Mouse (Mus musculus) limb, embryonic 14.5 days (tissue): Measurements from ENCODE around the gene Fto. TPM values are rescaled to one million over a fixed set of nuclear protein-coding genes. Genes with fewer than 3 reads are reported as not detected.

Source experiments
- ATAC-seq: fragments of 200-750 bp; cut with Nextera tagmentation; 2 replicates; pipeline ENCODE4 v1.8.0; 2017; ENCODE audit warnings: low read depth, moderate number of reproducible peaks, moderate TSS enrichment; ENCODE audit not compliant: low FRiP score
- DNase-seq: peaks from one replicate; pipeline ENCODE4 v3.0.0-alpha.2; 2015; ENCODE audit warnings: low spot score
- H3K27ac ChIP-seq: fragments of 300-500 bp; sonication (generic); replicated peaks from 2 replicates; pipeline ENCODE4 v1.5.1; 2014; ENCODE audit warnings: low read depth, mild to moderate bottlenecking, low read length, moderate library complexity, mixed read lengths
- H3K27me3 ChIP-seq: fragments of 300-500 bp; sonication (generic); 2 replicates; pipeline ENCODE4 v1.6.1; 2014; ENCODE audit warnings: low read length, mixed read lengths; ENCODE audit not compliant: control insufficient read depth, insufficient read depth
- H3K36me3 ChIP-seq: fragments of 300-500 bp; sonication (generic); 2 replicates; pipeline ENCODE4 v1.6.1; 2014; ENCODE audit warnings: mild to moderate bottlenecking, low read length, moderate library complexity, mixed read lengths; ENCODE audit not compliant: control insufficient read depth, insufficient read depth
- H3K4me1 ChIP-seq: fragments of 300-500 bp; sonication (generic); 2 replicates; pipeline ENCODE4 v1.6.1; 2014; ENCODE audit warnings: antibody characterized with exemption, low read length, mixed read lengths; ENCODE audit not compliant: control insufficient read depth, insufficient read depth
- H3K4me2 ChIP-seq: fragments of 300-500 bp; sonication (generic); replicated peaks from 2 replicates; pipeline ENCODE4 v1.6.1; 2014; ENCODE audit warnings: low read depth, mild to moderate bottlenecking, low read length, moderate library complexity; ENCODE audit not compliant: severe bottlenecking
- H3K4me3 ChIP-seq: fragments of 300-500 bp; sonication (generic); replicated peaks from 2 replicates; pipeline ENCODE4 v1.5.1; 2014; ENCODE audit warnings: low read length
- H3K9ac ChIP-seq: fragments of 300-500 bp; sonication (generic); 2 replicates; pipeline ENCODE4 v1.6.1; 2014; ENCODE audit warnings: mild to moderate bottlenecking, low read depth, low read length, moderate library complexity; ENCODE audit not compliant: severe bottlenecking
- H3K9me3 ChIP-seq: fragments of 300-500 bp; sonication (generic); 2 replicates; pipeline ENCODE4 v1.6.1; 2016; ENCODE audit warnings: low read length; ENCODE audit not compliant: control insufficient read depth
- POLR2A ChIP-seq: fragments of 200-500 bp; IDR thresholded peaks from 2 replicates; pipeline ENCODE4 v1.8.0; 2012; ENCODE audit warnings: inconsistent platforms, mild to moderate bottlenecking, moderate library complexity, borderline replicate concordance; ENCODE audit not compliant: insufficient read depth, insufficient read length; ENCODE audit errors: extremely low read depth
- WGBS: fragments of 180-500 bp; shearing (Covaris S2); extraction: QIAGEN DNeasy Blood & Tissue Kit; methylation state at CpG from one replicate; pipeline ENCODE4 v1.1.7; 2014; 5-methylcytosine and 5-hydroxymethylcytosine counted together
- polyA plus RNA-seq, 2 experiments: library from polyadenylated mRNA; depleted of rRNA in 1 of 2; stranded (reverse) in 1 of 2; unstranded in 1 of 2; fragments of >200 nt; fragmentation: Nextera tagmentation in 1 of 2; extraction: Ambion mirVana in 1 of 2; gene quantifications; 2 replicates each; pipeline versions ENCODE4 v1.2.1 to v1.2.3; 2012 to 2014

Gene Fto
- polyA plus RNA-seq, 2 experiments, result 80.0 to 107 TPM

- H3K9ac ChIP-seq, result no peak overlapping the region
- H3K4me2 ChIP-seq, result no peak overlapping the region
- DNase-seq (no peak), ATAC-seq (no peak)
- TF ChIP-seq POLR2A, result no peak
- H3K4me3 ChIP-seq, result no peak overlapping the region
- no peak overlapping the region for H3K27ac ChIP-seq
- H3K4me1 ChIP-seq, result peaks cover 21% of the 10 kb centered on the region
- H3K27me3 ChIP-seq, result no peaks in the 10 kb centered on the region
- H3K36me3 ChIP-seq, result no peaks in the 10 kb centered on the region
- no peaks in the 10 kb centered on the region for H3K9me3 ChIP-seq
- 88% methylated on average over 10 of the region's 10 CpGs for WGBS
These were observed 50.0 kb downstream of the Fto start for GRCm38 (mm10) chr8:91363272-91363860.

GRCm38 (mm10) chr8:91364216-91364615 is 50.9 kb downstream of the Fto start:
- H3K9ac ChIP-seq, result no peak overlapping the region
- no peak overlapping the region for H3K4me3 ChIP-seq
- no peaks in the 10 kb centered on the region for H3K9me3 ChIP-seq
- H3K4me1 ChIP-seq, result peaks cover 19% of the 10 kb centered on the region
- no peak overlapping the region for H3K27ac ChIP-seq
- no peaks in the 10 kb centered on the region for H3K36me3 ChIP-seq
- H3K4me2 ChIP-seq, result no peak overlapping the region
- no peak for TF ChIP-seq POLR2A
- WGBS, result 82% methylated on average over 6 of the region's 6 CpGs
- H3K27me3 ChIP-seq, result no peaks in the 10 kb centered on the region
- no peak for ATAC-seq
- no peak for DNase-seq

- DNase-seq (no peak), ATAC-seq (no peak)
- H3K9ac ChIP-seq, result no peak overlapping the region
- no peak overlapping the region for H3K4me3 ChIP-seq
- no peak for TF ChIP-seq POLR2A
- H3K36me3 ChIP-seq, result no peaks in the 10 kb centered on the region
- no peak overlapping the region for H3K4me2 ChIP-seq
- no peak overlapping the region for H3K27ac ChIP-seq
- H3K4me1 ChIP-seq, result peaks cover 7% of the 10 kb centered on the region
- no peaks in the 10 kb centered on the region for H3K9me3 ChIP-seq
- H3K27me3 ChIP-seq, result no peaks in the 10 kb centered on the region
These were observed 52.5 kb downstream of the Fto start for GRCm38 (mm10) chr8:91365804-91366203.

- DNase-seq, result no peak
- H3K4me1 ChIP-seq, result peaks cover 13% of the 10 kb centered on the region
- no peak overlapping the region for H3K27ac ChIP-seq
- no peak for TF ChIP-seq POLR2A
- 0 out of 2 replicates have a peak, but pooled peaks have one; percentile 54 for ATAC-seq
- H3K4me3 ChIP-seq, result no peak overlapping the region
- no peaks in the 10 kb centered on the region; the same call in 1 of the 2 replicates for H3K27me3 ChIP-seq
- no peak overlapping the region for H3K9ac ChIP-seq
- no peaks in the 10 kb centered on the region for H3K36me3 ChIP-seq
- H3K9me3 ChIP-seq, result no peaks in the 10 kb centered on the region
- no peak overlapping the region for H3K4me2 ChIP-seq
- 53% methylated on average over 12 of the region's 12 CpGs for WGBS
These were observed 57.6 kb downstream of the Fto start for GRCm38 (mm10) chr8:91370899-91371298.

DNA sequence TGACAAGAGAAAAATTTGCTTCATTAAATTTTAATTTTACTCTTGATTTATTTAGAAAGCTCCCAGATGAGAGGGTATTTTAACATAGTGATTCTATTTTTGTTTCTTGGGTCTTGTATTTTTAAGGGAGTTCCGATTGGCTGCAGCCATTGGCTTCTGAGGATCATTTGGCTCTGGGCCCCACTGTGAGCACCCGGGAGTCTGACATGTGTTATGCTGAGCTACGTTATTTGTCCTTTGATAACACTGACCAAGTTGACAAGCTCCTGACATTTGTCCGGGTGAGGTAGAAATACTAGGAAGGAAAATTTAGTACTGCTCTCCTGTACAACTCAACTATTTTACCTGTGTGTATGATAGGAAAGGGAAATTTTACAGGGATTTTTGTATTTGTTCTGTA is 58.7 kb downstream of the Fto start:
- Histone ChIP-seq H3K9ac (no peak overlapping the region), H3K4me2 (no peak overlapping the region), H3K9me3 (no peaks in the 10 kb centered on the region), H3K27ac (no peak overlapping the region), H3K4me1 (peaks cover 24% of the 10 kb centered on the region), H3K4me3 (no peak overlapping the region), H3K36me3 (no peaks in the 10 kb centered on the region), H3K27me3 (no peaks in the 10 kb centered on the region; the same call in 1 of the 2 replicates)
- no peak for TF ChIP-seq POLR2A
- WGBS, result 52% methylated on average over 4 of the region's 4 CpGs
- DNase-seq (no peak), ATAC-seq (no peak)
